Mouse (Mus musculus) ES-Bruce4 (cell line): ENCODE data around the gene Inpp5a.

Experiments used
- CTCF ChIP-seq: IDR thresholded peaks from one replicate; pipeline ENCODE4 v1.8.1; 2011; ENCODE audit warnings: low read depth, low read length
- EP300 ChIP-seq: IDR thresholded peaks from 2 replicates; pipeline ENCODE4 v1.6.1; 2011; ENCODE audit warnings: low read depth, low read length; ENCODE audit not compliant: insufficient read depth
- POLR2A ChIP-seq: IDR thresholded peaks from one replicate; pipeline ENCODE4 v1.8.1; 2011; ENCODE audit warnings: low read length; ENCODE audit not compliant: insufficient read depth

- peak; percentile 38 for TF ChIP-seq CTCF
- TF ChIP-seq EP300: no peak
- no peak for TF ChIP-seq POLR2A
Observed at GRCm38 (mm10) chr7:139475896-139476295, 87.0 kb downstream of the Inpp5a start.
